Mouse (Mus musculus) brain, embryonic 14.5 days (tissue): Measurements from ENCODE around the gene Mansc1.

ENCODE experiments used
- CTCF ChIP-seq: fragments of 200-500 bp; IDR thresholded peaks from 2 replicates; pipeline ENCODE4 v1.5.1; 2012; ENCODE audit warnings: inconsistent platforms, mild to moderate bottlenecking, moderate library complexity, borderline replicate concordance; ENCODE audit not compliant: insufficient read depth, insufficient read length; ENCODE audit errors: extremely low read depth
- POLR2A ChIP-seq: fragments of 200-500 bp; IDR thresholded peaks from 2 replicates; pipeline ENCODE4 v1.6.1; 2012; ENCODE audit warnings: mild to moderate bottlenecking, inconsistent platforms, borderline replicate concordance; ENCODE audit not compliant: poor library complexity, insufficient read depth, insufficient read length, severe bottlenecking; ENCODE audit errors: extremely low read depth

- TF ChIP-seq CTCF (no peak), POLR2A (no peak)
Observed at GRCm38 (mm10) chr6:134610380-134610779, 21.9 kb downstream of the Mansc1 start.
